Mouse (Mus musculus) frontal cortex, postnatal 36 days (tissue): ENCODE data around the gene Gm37240.
A peak's percentile ranks its signal among the peaks of the same experiment; 100 is the strongest.

Experiments used
- DNase-seq, 2 experiments: peaks; one replicate each; pipeline ENCODE4 v3.0.0; 2022; ENCODE audit warnings: low spot score in 2 of 2

Gene Gm37240

GRCm38 (mm10) chr3:85749348-85749747 lies 138.0 kb downstream of the Gm37240 start:
- no peak for DNase-seq

GRCm38 (mm10) chr3:85748863-85749262 lies 138.5 kb downstream of the Gm37240 start:
- no peak for DNase-seq

- DNase-seq: no peak
Measured at GRCm38 (mm10) chr3:85746116-85746515, 141.2 kb downstream of the Gm37240 start.

DNA sequence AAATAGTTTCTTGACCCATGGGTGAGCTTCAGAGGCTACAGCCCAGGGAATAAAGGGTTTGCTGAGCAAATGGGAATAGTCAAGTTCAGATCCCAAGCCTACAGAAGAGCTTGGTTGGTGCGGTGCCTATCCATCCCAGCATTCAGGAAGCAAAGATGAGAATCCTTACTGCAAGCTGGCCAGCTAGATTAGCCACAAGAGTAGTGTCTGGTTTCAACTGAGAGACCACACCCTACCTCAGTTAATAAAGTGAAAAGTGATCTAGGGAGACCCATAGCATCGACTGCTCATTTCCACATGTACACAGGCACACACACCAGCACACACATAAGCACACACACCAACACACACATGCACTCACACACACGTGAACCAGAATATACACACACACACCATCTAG lies 145.6 kb downstream of the Gm37240 start:
- no peak for DNase-seq

GRCm38 (mm10) chr3:85738591-85738990 lies 148.7 kb downstream of the Gm37240 start:
- no peak for DNase-seq

DNA sequence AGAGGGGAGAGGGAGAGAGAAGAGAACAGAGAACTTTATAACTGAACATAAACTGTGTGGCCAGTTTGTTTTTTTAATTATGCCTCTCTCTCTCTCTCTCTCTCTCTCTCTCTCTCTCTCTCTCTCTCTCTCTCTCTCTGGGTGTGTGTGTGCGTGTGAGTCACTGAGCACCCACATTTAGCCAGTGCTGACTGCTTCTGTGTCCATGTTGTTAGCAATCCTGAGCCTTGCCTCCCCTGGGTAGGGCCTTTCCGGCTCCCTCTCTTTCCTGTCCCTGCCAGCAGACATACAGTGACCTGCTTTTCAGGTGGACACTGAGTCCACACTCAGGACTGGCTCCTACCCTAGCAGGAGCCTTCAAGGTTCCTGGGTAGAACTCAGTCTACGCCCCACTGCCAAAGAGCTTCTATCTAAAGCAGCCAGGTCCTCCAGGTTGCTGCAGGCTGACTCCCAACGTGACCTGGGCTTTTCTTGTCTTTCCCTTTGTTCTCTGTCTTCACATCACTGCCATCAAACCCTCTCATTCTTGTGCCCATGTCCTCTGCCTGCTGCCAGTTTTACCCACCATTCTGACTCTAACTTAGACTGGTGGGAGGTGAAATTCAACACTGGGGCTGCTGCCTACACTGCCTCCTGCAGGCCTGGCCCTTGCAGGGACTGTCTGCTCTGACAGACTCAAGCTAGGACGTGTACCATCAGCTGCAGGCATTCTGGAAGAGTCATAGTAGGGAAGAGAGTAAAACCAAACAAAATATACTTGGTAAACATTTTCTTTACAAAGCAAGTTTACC lies 153.2 kb downstream of the Gm37240 start:
- DNase-seq: no peak

- no peak for DNase-seq
Measured at GRCm38 (mm10) chr3:85727171-85727570, 160.1 kb downstream of the Gm37240 start.

DNA sequence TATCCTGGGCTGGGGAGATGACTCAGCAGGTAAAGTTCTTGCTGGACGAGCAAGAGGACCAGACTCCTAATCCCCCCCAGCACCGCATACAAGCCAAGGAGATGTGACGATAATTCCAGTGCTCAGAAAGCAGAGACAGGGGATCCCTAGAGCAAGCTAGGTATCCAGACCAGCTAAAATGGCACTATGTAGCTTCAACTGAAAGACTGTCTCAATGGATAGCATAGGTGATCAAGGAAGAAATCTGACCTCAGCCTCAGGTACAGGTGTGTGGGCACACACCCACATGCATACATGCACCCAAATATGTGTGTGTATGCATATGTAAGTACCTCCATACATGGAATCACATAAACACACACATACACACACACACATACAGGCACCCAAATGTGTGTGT lies 161.3 kb downstream of the Gm37240 start:
- DNase-seq: no peak

DNA sequence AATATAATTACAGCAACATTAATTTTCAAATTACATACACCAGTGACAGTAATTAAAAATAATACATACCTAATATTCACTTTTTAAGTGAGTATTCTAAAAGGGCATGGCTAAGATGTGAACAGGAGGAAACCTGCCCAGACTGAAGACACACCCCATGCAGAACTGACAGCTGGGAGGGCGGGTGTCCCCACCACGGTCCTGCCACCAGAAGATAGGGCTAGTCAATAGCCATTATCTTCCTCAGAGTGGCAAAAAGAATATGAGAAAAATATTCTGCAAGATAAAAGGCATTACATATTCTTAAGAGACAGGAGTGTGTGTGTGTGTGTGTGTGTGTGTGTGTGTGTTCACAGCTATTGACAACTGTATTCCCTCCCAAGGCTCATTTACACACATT lies 162.2 kb downstream of the Gm37240 start:
- no peak for DNase-seq

GRCm38 (mm10) chr3:85722581-85722980 lies 164.7 kb downstream of the Gm37240 start:
- DNase-seq: no peak

DNA sequence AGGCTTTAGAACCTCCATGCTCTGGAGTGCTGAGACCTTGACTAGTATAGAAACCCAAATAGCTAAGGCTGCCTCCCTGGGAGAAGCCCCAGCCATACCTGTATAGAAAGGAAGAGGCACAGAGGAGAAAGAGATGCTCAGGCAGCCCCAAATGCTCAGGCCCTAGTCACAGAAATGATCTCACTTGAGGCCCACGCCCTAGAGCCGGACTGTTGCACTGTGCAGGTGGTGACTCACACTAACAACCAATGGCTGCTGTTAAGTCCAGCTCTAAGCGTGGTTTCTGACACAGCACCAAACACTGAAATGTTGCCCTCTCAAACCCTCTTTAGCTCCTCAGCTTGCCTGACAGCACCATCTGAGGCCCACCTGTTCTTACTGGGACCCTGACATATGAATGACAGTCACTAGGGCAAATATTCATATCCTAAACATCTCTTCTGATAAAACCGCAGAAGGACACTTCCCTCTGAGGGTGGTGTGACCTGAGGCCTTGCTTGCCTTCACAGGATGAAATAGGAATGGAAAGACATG lies 171.5 kb downstream of the Gm37240 start:
- DNase-seq: no peak

- DNase-seq: no peak
Measured at GRCm38 (mm10) chr3:85713936-85714709, 173.2 kb downstream of the Gm37240 start.

DNA sequence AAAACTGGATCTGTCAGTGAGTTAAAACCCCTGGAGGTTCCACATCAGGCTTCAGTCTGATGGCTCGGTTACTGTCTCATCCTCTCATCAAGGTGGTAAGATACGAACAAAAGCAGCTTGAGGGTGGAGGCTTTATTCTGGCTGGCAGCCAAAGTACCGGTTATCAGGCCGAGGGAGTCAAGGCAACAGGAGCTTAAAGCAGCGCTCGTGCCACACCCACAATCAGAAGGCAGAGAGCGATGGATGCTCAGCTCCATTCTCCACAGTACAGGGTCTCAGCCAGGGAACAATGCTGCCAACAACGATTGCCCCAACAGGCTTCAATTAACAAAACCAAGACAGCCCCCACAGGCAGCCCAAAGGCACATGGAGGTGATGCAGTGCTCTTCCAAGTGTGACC lies 176.6 kb downstream of the Gm37240 start:
- DNase-seq: no peak

DNA sequence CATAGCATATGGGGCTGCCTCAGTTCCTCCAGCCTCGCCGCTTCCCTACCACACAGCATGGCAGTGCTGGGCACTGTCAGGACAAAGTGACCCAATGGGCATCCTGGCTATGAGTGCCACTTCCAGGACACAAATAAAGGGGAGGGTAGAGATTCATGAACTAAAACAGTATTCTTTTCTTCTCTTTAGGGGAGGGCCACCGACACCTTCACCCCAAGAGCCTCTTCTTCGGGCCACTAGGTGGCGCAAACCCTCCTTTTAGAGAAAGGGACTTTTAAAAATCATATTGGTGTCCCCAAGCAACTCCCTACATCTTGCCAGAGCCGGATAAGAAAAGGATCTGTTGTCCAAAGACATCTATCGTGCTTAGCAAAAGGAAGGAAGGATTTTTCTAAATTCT lies 179.9 kb downstream of the Gm37240 start:
- peak; percentile 25 to 51 for DNase-seq

- no peak for DNase-seq
Measured at GRCm38 (mm10) chr3:85703141-85703882, 184.0 kb downstream of the Gm37240 start.

DNA sequence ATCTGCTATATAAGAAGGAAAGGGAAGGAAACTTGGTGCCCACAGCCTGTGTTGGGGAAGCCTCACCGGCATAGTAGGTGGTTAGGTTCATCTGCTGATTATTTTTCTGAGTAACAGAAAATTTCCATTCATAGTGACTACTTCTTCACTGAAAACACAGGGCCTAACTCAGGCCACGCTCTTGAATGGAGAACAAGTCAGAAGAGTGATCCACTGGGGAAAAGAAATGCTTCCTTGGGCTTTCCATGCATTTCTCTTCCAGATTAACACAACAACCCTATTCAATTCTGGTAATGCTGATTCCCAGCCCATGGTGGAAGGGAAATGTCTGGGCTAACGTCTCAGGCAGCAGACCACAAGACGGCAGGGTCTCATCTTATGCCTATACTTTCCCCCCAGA lies 188.8 kb downstream of the Gm37240 start:
- no peak for DNase-seq

DNA sequence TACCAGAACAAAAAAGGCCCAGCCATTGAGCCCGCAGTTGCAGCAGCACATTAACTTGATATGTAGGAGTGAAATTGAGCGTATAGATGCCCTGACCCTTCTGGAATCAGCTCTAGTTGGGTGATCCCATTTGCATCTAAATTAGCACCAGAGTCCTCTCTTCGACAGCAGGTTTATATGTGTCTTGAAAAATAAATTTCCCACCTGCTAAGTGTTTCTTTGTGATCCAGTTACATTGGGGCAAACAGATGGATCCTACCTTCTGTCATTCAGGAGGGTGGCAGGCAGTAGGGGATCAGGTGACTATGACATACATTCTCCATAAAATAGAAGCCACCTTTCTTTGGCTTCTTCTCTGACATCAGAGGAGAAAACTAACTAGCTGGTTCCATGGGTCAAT lies 192.3 kb downstream of the Gm37240 start:
- DNase-seq: no peak

DNA sequence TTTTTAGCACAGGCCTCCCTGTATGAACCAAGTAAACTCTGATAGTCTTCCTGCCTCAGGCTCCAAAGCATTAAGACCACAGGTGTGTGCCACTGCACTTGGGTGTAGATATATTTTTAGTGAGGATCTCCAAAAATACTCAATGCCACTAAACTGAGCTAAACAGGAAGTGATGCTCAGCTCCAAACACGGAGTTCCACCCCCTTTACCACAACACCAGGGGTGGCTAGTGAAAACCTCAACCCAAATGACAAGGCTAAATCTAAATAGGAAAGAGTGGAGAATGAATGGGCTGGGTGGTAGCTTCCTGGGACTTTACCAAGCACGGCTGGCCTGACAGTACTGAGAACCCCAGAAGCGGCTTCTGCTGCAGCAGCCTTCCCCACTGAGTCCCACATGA lies 194.3 kb downstream of the Gm37240 start:
- no peak for DNase-seq

GRCm38 (mm10) chr3:85691134-85691533 lies 196.2 kb downstream of the Gm37240 start:
- no peak for DNase-seq

DNA sequence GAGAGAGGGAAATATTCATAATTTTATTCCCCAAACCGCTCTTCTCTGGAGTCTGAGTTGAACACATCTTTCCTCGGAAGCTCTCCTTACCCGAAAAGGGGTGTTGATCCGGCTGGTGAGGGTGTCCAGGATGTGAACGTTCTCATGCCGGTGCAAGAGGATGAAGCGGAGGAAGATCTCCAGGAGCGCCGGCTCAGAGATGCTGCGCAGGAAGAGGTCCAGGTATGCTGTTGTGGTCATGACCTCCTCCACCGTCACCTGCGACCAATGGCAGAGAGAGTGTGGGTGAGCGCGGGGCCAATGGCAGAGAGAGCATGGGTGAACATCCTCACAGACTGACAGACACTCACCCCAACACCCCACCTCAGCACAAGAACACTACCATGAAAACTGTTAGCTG lies 199.0 kb downstream of the Gm37240 start:
- no peak for DNase-seq

DNA sequence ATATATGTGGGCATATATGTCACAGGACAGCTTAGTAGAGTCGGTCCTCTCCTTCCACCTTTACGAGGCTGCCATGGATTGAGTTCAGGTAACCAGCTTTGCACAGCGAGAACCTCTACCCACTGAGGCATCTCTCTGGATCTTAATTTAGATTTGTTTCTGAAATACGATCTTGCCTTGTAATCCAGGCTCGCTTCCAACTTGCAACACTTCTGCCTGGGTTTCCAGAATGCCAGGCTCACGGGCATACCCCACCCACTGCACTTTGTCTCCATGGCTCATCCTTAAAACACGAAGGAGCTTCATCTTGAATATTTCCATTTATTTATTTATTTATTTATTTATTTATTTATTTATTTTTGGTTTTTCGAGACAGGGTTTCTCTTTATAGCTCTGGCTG lies 202.0 kb downstream of the Gm37240 start:
- no peak for DNase-seq

DNA sequence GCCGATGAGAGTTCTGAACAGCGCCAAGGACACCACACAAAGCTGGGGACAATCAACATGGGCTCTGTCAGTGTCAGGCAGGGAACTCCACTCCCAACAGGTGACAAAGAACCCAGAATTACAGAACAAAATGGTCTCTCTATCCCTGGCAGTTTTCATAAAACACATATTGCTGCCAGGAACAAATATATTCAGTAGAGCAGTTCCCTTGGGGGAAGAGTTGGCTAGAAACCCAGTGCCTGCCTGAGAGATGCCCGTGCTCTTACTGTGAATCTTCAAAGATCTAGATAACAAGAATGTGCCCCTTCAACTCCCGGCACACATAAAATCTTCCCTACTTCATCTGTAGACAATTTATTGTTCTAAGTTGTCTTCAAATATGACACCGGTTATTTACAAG lies 203.7 kb downstream of the Gm37240 start:
- DNase-seq: no peak
